In the genomic region with DNA sequence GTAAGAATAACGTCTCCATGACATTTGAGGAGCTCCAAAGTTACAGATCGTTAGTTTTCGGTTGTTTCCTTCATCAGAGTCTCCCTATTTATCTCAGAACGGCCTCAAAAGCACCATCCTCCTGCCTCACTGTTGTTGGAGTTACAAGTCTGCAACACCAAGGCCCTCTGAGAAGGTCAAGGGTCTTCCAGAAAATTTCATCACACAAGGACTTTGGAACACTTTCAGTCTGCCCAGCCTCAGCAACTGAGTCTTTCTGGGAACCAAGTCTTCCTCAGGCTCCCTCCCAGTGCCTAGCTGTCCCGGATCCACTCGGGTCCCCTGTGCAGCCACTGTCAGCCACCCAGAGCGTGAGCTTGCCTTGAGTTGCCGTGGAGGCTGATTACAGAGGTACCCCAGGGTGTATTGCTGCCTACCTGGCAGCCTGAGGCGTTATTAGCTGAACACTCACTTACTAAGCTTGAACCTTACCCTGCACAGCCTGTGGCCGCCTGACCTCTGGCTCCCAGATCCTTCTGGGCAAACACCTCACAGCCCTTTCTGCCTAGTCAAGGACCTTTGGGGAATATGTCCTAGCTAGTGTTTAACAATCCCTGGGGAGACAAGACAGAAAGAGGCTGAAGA, we compare ENCODE assay signal across 9 mouse cellular contexts. TPM values are rescaled to one million over a fixed set of nuclear protein-coding genes. Genes with fewer than 3 reads are reported as not detected.
A peak's percentile ranks its signal among the peaks of the same experiment; 100 is the strongest.
DNase-seq lines count a peak whose midpoint lies in the region; ATAC-seq and TF ChIP-seq lines count a peak whose summit lies in the region.
"Had no signal": no experiment of that assay in that cellular context is flagged by ENCODE, and none has a peak within 500 bp of the region (broad histone marks: within the 10 kb centered on the region; RNA-seq: fewer than 3 reads in every experiment).

No protein-coding gene starts in this region.

- H3K27ac ChIP-seq in heart, embryonic 15.5 days, result no peak overlapping the region
- no peak overlapping the region for H3K27ac ChIP-seq in heart, adult 2 months
- no peak overlapping the region for H3K27ac ChIP-seq in embryonic facial prominence, embryonic 11.5 days (replicated peaks; ENCODE audit: low read depth, low read length)
- H3K27ac ChIP-seq in liver, embryonic 14.5 days, result peak overlapping the region; percentile 14

- WGBS in heart, embryonic 15.5 days, result 51% methylated on average over 10 of the region's 10 CpGs
- WGBS in heart, adult 2 months, result 64% methylated on average over 10 of the region's 10 CpGs
- 39% methylated on average over 10 of the region's 10 CpGs for WGBS in embryonic facial prominence, embryonic 11.5 days
- 40% methylated on average over 10 of the region's 10 CpGs for WGBS in liver, embryonic 14.5 days (ENCODE audit: insufficient replicate concordance)

- no peaks in the 10 kb centered on the region for H3K79me2 ChIP-seq in heart, adult 2 months (replicated peaks; ENCODE audit: control insufficient read depth, insufficient read depth, low read length)

- TF ChIP-seq CTCF in heart, adult 2 months (IDR thresholded peaks at IDR 0.05), result no peak
- TF ChIP-seq CTCF in liver, embryonic 14.5 days (IDR thresholded peaks at IDR 0.05; ENCODE audit: low read depth), result no peak

- DNase-seq in heart, adult 2 months, result no peak
- DNase-seq in embryonic facial prominence, embryonic 11.5 days (ENCODE audit: low spot score), result no peak
- peak; percentile 91 for DNase-seq in kidney, adult 9 months
- DNase-seq in liver, embryonic 14.5 days (ENCODE audit: low read depth in 3 of 3, low spot score in 3 of 3), result no peak
- no peak for DNase-seq in cerebellum, adult 8-10 months
- DNase-seq in embryo, embryonic 10 days (ENCODE audit: low spot score), result no peak
- no peak for DNase-seq in B cell, adult 2 months

- no peak overlapping the region for H3K9ac ChIP-seq in heart, embryonic 15.5 days
- H3K9ac ChIP-seq in heart, adult 2 months (ENCODE audit: low read depth, low read length), result no peak overlapping the region
- H3K9ac ChIP-seq in embryonic facial prominence, embryonic 11.5 days (replicated peaks; ENCODE audit: low read length), result no peak overlapping the region; the same call in 1 of the 2 replicates
- H3K9ac ChIP-seq in liver, embryonic 14.5 days (replicated peaks), result 0 out of 2 replicates have a peak overlapping the region, but pooled peaks have one; percentile 27

- H3K4me3 ChIP-seq in heart, embryonic 15.5 days, result peak overlapping the region; percentile 27
- no peak overlapping the region for H3K4me3 ChIP-seq in heart, adult 2 months
- H3K4me3 ChIP-seq in embryonic facial prominence, embryonic 11.5 days (ENCODE audit: low read depth, low read length), result no peak overlapping the region
- H3K4me3 ChIP-seq in liver, embryonic 14.5 days (ENCODE audit: insufficient read depth in 1 of 2, low read depth in 2 of 2, low read length in 2 of 2), result peak overlapping the region; percentile 18 to 21; a peak in 3 of 4 replicates

- TF ChIP-seq POLR2A in heart, adult 2 months (IDR thresholded peaks at IDR 0.05; ENCODE audit: insufficient read depth, low read depth, low read length), result no peak

- peaks cover 11% of the 10 kb centered on the region for H3K4me1 ChIP-seq in heart, embryonic 15.5 days (replicated peaks)
- H3K4me1 ChIP-seq in heart, adult 2 months (ENCODE audit: control insufficient read depth, insufficient read depth, low read length), result 0 out of 2 replicates have a peak, but pooled peaks cover 2% of the 10 kb centered on the region
- H3K4me1 ChIP-seq in embryonic facial prominence, embryonic 11.5 days (ENCODE audit: control insufficient read depth, insufficient read depth, low read length), result no peaks in the 10 kb centered on the region
- H3K4me1 ChIP-seq in liver, embryonic 14.5 days (replicated peaks; ENCODE audit: control insufficient read depth in 2 of 2, insufficient read depth in 2 of 2, low read length in 1 of 2), result peaks cover 0 to 14% of the 10 kb centered on the region in 2 experiments; a peak in 3 of 4 replicates

- no peak for TF ChIP-seq EP300 in heart, adult 2 months (IDR thresholded peaks at IDR 0.05; ENCODE audit: insufficient read depth, low read depth, low read length)
- TF ChIP-seq EP300 in liver, embryonic 14.5 days (IDR thresholded peaks at IDR 0.05; ENCODE audit: low read depth), result no peak

- intact Hi-C loops in heart, adult 2 months (cut with DNase I), result loop anchor here (5.0 kb wide), 1 partner anchor 84 kb away; no protein-coding TSS in a partner anchor

- no peak for ATAC-seq in heart, embryonic 15.5 days (replicated peaks; ENCODE audit: insufficient number of reproducible peaks, insufficient read depth, low FRiP score, low read depth)
- ATAC-seq in embryonic facial prominence, embryonic 11.5 days (replicated peaks; ENCODE audit: insufficient number of reproducible peaks, low FRiP score, low TSS enrichment, low read depth), result no peak
- ATAC-seq in liver, embryonic 14.5 days (ENCODE audit: insufficient read depth), result peak; percentile 15

- no peaks in the 10 kb centered on the region for H3K9me3 ChIP-seq in heart, embryonic 15.5 days (replicated peaks)
- H3K9me3 ChIP-seq in embryonic facial prominence, embryonic 11.5 days (replicated peaks; ENCODE audit: control insufficient read depth, low read length), result no peaks in the 10 kb centered on the region
- no peaks in the 10 kb centered on the region for H3K9me3 ChIP-seq in liver, embryonic 14.5 days (ENCODE audit: control insufficient read depth, low read length)

- no peaks in the 10 kb centered on the region for H3K36me3 ChIP-seq in heart, embryonic 15.5 days
- H3K36me3 ChIP-seq in heart, adult 2 months (ENCODE audit: control insufficient read depth, insufficient read depth, low read length), result no peaks in the 10 kb centered on the region
- H3K36me3 ChIP-seq in embryonic facial prominence, embryonic 11.5 days (replicated peaks; ENCODE audit: control insufficient read depth, insufficient read depth, low read depth, low read length), result no peaks in the 10 kb centered on the region
- H3K36me3 ChIP-seq in liver, embryonic 14.5 days (replicated peaks; ENCODE audit: control insufficient read depth, insufficient read depth, low read depth), result no peaks in the 10 kb centered on the region

- no peaks in the 10 kb centered on the region for H3K27me3 ChIP-seq in heart, embryonic 15.5 days
- no peaks in the 10 kb centered on the region for H3K27me3 ChIP-seq in heart, adult 2 months (ENCODE audit: control insufficient read depth, insufficient read depth, low read length)
- no peaks in the 10 kb centered on the region for H3K27me3 ChIP-seq in embryonic facial prominence, embryonic 11.5 days (ENCODE audit: control insufficient read depth, insufficient read depth, low read length)
- H3K27me3 ChIP-seq in liver, embryonic 14.5 days (ENCODE audit: control insufficient read depth, insufficient read depth, low read length), result no peaks in the 10 kb centered on the region

- H3K4me2 ChIP-seq in heart, embryonic 15.5 days, result peak overlapping the region; percentile 51
- peak overlapping the region; percentile 13; the same call in 1 of the 2 replicates for H3K4me2 ChIP-seq in embryonic facial prominence, embryonic 11.5 days (ENCODE audit: low read depth, low read length)
- peak overlapping the region; percentile 58 for H3K4me2 ChIP-seq in liver, embryonic 14.5 days (ENCODE audit: low read depth)

RNA-seq across cellular contexts. Expression of a gene that starts 15.4 kb away (rescaled TPM):
- polyA plus RNA-seq in heart, embryonic 15.5 days (2015; fragmentation: Nextera tagmentation; extraction: Ambion mirVana), result 1,686 and 1,690 TPM in 2 replicates
- 100 to 1,000 TPM; 111 to 113 TPM for total RNA-seq in heart, adult 2 months (2021)
- 179 and 246 TPM in 2 replicates for polyA plus RNA-seq in heart, adult 2 months (2012; rRNA removed)
- polyA plus RNA-seq in embryonic facial prominence, embryonic 11.5 days (2014; fragmentation: Nextera tagmentation; extraction: Ambion mirVana), result 1,873 and 2,043 TPM in 2 replicates
- polyA plus RNA-seq in liver, embryonic 14.5 days (2012; rRNA removed), result 167 and 215 TPM in 2 replicates
- 451 and 488 TPM in 2 replicates for polyA plus RNA-seq in liver, embryonic 14.5 days (2014; fragmentation: Nextera tagmentation; extraction: Ambion mirVana)

RNA-seq across cellular contexts. Expression of a gene that starts 20.0 kb away (rescaled TPM):
- polyA plus RNA-seq in heart, embryonic 15.5 days (2015; fragmentation: Nextera tagmentation; extraction: Ambion mirVana), result not detected in 2 replicates
- total RNA-seq in heart, adult 2 months (2021), result not detected
- not detected in 2 replicates for polyA plus RNA-seq in heart, adult 2 months (2012; rRNA removed)
- 0.18 TPM in 1 of 2 replicates, not detected in the other for polyA plus RNA-seq in embryonic facial prominence, embryonic 11.5 days (2014; fragmentation: Nextera tagmentation; extraction: Ambion mirVana)
- polyA plus RNA-seq in liver, embryonic 14.5 days (2012; rRNA removed), result 0.02 and 0.17 TPM in 2 replicates
- polyA plus RNA-seq in liver, embryonic 14.5 days (2014; fragmentation: Nextera tagmentation; extraction: Ambion mirVana), result 0.09 TPM in 1 of 2 replicates, not detected in the other
- total RNA-seq: megakaryocyte-erythroid progenitor cell, adult 5-6 weeks had no signal

Comparison
In these comparisons a context has a peak if more than half of its experiments do, and no peak if none do; other contexts are left out.
1. H3K4me3 ChIP-seq: peak in heart, embryonic 15.5 days (single experiment) and liver, embryonic 14.5 days (2 of 2); none in heart, adult 2 months (single experiment) and embryonic facial prominence, embryonic 11.5 days (single experiment).
2. Peak in every context shown above with its lines, with median percentiles within 50 percentile points of each other: H3K4me2 ChIP-seq.